Mouse (Mus musculus): ENCODE results near the gene Spocd1.
A peak's percentile ranks its signal among the peaks of the same experiment; 100 is the strongest.

GRCm38 (mm10) chr4:129928124-129928751, 811 bp upstream of the Spocd1 start:
- peak; percentile 91 for TF ChIP-seq CTCF (IDR thresholded peaks at IDR 0.05; ENCODE audit: low read depth)
- TF ChIP-seq EP300 (IDR thresholded peaks at IDR 0.05; ENCODE audit: low read depth), result no peak

Data from heart, postnatal 0 days (tissue).